Mouse (Mus musculus): ENCODE results near the gene Zpld1. TPM values are rescaled to one million over a fixed set of nuclear protein-coding genes. Genes with fewer than 3 reads are reported as not detected.

Gene Zpld1
- polyA plus RNA-seq, 1 experiment from 2014 or later: 2.4 TPM

DNA sequence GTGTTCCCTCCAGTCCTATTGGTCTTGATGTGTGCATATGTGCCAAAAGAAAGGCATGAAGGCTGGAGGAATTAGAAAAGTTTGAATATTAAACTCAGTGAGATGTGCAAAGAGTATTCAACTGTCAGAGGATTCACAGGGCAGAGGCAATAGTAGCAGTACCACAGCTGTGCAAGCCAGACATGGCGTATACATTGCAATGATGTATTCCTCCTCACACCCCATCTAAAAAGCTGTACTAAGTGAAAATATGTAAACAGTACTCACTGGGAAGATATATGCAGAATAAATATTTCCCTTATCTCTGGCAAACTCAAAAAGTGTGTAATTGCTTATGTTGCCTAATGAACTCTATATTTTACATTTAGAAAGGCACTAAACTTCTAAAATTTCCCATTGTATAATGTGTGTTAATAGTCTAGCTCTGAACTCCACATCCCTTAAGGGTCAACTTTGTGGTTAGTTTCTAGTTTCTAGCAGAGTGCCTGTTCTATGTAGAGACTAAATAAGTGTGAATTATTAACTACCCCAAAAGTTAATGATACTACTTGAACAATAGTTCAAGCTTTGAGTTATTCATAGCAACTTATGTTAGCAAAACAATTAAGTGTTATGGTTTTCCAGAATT lies 68.7 kb downstream of the Zpld1 start:
- ATAC-seq (ENCODE audit: insufficient number of reproducible peaks, insufficient read depth, low FRiP score, low TSS enrichment): no peak
- no peak overlapping the region for H3K4me2 ChIP-seq (replicated peaks)
- no peaks in the 10 kb centered on the region for H3K36me3 ChIP-seq
- no peak overlapping the region for H3K9ac ChIP-seq
- H3K4me1 ChIP-seq: no peaks in the 10 kb centered on the region
- H3K9me3 ChIP-seq: no peaks in the 10 kb centered on the region
- H3K27me3 ChIP-seq: no peaks in the 10 kb centered on the region
- 82% methylated on average over 1 of the region's 1 CpGs for WGBS
- no peak overlapping the region for H3K27ac ChIP-seq
- no peak overlapping the region for H3K4me3 ChIP-seq

DNA sequence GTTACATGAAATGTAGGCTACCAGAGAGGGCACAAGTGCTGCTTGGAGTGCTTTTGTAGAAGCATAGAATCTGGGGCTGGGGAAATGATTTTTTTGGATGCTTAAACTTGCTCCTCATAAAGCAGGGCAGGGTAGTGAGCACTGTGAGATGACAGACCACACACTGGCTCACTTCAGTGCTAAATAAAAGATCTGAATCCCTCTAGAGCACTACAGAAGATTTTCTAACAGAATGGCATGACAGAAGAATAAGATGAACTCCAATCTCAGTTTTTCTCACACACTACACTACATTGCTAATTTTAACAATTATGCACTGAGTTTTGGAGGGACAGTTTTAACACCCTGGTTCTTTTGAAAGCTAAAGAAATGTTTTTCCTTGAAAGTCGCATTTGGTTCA lies 93.8 kb downstream of the Zpld1 start:
- Histone ChIP-seq H3K4me2 (replicated peaks) (no peak overlapping the region), H3K27ac (no peak overlapping the region), H3K4me3 (no peak overlapping the region), H3K9ac (no peak overlapping the region), H3K4me1 (no peaks in the 10 kb centered on the region), H3K36me3 (no peaks in the 10 kb centered on the region), H3K9me3 (no peaks in the 10 kb centered on the region), H3K27me3 (no peaks in the 10 kb centered on the region)
- WGBS: 91% methylated on average over 1 of the region's 1 CpGs
- no peak for ATAC-seq (ENCODE audit: insufficient number of reproducible peaks, insufficient read depth, low FRiP score, low TSS enrichment)

DNA sequence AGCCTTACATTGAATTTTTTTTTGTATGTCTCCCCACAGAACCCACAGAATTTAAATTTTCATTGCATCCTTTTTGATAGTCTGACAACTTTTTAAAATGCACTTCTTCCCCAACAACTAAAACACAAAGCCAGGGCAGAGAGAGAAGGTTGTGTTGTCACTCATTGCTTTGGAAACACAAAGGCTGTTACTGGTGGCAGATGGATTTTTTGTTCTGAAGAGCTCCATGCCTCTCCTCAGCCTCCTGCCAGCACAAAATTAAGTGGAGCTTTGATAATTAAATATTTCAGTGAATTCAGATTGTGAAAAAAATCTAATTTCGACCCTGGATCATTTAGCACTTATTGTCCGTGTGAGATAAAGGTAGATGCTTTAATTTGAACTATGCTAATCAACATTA lies 107.4 kb downstream of the Zpld1 start:
- H3K4me2 ChIP-seq (replicated peaks): no peak overlapping the region
- H3K9ac ChIP-seq: no peak overlapping the region
- H3K4me1 ChIP-seq: no peaks in the 10 kb centered on the region
- no peak for ATAC-seq (ENCODE audit: insufficient number of reproducible peaks, insufficient read depth, low FRiP score, low TSS enrichment)
- no peaks in the 10 kb centered on the region for H3K9me3 ChIP-seq
- no peaks in the 10 kb centered on the region for H3K27me3 ChIP-seq
- H3K4me3 ChIP-seq: no peak overlapping the region
- H3K27ac ChIP-seq: no peak overlapping the region
- 82% methylated on average over 2 of the region's 2 CpGs for WGBS
- no peaks in the 10 kb centered on the region for H3K36me3 ChIP-seq

GRCm38 (mm10) chr16:55185370-55185769 lies 112.4 kb downstream of the Zpld1 start:
- ATAC-seq (ENCODE audit: insufficient number of reproducible peaks, insufficient read depth, low FRiP score, low TSS enrichment): no peak
- H3K9ac ChIP-seq: no peak overlapping the region
- H3K36me3 ChIP-seq: no peaks in the 10 kb centered on the region
- no peak overlapping the region for H3K4me3 ChIP-seq
- WGBS: 93% methylated on average over 1 of the region's 1 CpGs
- H3K27me3 ChIP-seq: no peaks in the 10 kb centered on the region
- H3K4me2 ChIP-seq (replicated peaks): no peak overlapping the region
- H3K27ac ChIP-seq: no peak overlapping the region
- no peaks in the 10 kb centered on the region for H3K4me1 ChIP-seq
- no peaks in the 10 kb centered on the region for H3K9me3 ChIP-seq

Measured in embryonic facial prominence, embryonic 12.5 days (tissue).